Mouse (Mus musculus) neutrophil, adult 5-6 weeks (primary cell): ENCODE results near the gene Btnl1. TPM values are rescaled to one million over a fixed set of nuclear protein-coding genes. Genes with fewer than 3 reads are reported as not detected.

Source experiments
- ATAC-seq: fragments of 151-379, 151-347 bp; 2 replicates; pipeline ENCODE4 v1.8.0; 2017; ENCODE audit warnings: mild to moderate bottlenecking, moderate TSS enrichment; ENCODE audit not compliant: insufficient number of reproducible peaks, poor library complexity, low FRiP score, severe bottlenecking; ENCODE audit errors: extremely low read depth
- total RNA-seq: library from RNA; stranded (forward); fragments of 200-1000 nt; gene quantifications from 2 replicates; pipeline ENCODE4 v1.2.3, GENCODE M21; 2017

Btnl1 gene
- total RNA-seq: 0.93 TPM in 1 of 2 replicates, not detected in the other

DNA sequence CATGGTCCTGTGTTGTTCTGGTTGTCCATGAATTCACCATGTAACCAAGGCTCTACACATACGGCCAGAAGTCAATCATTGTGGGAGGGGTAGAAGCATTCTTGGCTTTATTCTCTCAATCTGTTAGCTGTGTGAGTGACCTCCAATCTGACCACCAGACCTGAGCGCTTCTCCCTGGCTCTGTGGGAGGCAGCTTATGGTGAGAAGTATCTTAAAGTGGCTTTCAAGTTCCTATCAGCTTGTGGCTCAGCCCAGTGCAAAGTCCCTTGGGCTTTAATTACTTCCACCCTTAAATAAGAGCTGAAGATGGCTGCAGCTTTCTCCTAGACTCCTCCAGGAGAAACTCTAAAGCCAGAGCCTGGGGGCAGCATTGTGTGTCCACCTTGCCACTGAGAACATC lies at the start of gene Btnl1:
Btnl1 (plus strand) TSS at position 286 of the 400 bp plus-strand sequence.
- ATAC-seq: no peak

DNA sequence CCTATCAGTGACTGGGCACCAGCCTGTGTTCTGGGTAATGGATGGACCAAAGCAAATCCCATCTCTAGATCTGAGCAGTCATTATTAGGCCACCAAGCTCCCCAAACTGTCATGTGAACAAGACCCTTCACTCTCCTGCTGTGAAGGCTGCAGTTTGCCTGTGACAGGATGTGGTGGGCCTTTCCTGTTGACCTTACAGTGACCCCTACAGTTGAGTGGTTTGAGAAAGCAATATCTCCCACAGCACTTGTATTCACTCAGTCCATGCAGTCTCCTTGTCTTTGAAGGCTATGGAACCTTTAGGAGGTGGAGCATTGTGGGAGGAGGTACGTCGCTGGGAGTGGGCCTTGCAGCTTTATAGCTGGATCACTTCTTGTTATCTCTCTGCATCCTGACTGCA lies 47.1 kb upstream of the Btnl1 start:
- peak; percentile 55 for ATAC-seq

DNA sequence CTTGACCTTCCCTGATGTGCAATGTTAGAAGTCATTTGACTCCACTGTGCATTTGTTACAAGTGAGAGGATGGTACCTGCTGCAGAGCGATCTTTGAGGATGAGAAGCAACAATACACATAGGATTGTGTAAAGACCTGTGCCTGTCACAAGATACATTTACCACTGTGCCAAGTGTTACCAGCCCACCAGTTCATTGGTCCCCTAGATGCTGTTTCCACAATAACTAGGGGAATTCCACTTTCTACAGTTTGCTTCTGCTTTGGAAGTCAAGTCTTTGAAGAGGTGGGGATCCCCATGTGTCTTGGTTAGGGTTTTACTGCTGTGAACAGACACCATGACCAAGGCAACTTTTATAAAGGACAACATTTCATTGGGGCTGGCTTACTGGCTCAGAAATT lies 45.7 kb upstream of the Btnl1 start:
- no peak for ATAC-seq

DNA sequence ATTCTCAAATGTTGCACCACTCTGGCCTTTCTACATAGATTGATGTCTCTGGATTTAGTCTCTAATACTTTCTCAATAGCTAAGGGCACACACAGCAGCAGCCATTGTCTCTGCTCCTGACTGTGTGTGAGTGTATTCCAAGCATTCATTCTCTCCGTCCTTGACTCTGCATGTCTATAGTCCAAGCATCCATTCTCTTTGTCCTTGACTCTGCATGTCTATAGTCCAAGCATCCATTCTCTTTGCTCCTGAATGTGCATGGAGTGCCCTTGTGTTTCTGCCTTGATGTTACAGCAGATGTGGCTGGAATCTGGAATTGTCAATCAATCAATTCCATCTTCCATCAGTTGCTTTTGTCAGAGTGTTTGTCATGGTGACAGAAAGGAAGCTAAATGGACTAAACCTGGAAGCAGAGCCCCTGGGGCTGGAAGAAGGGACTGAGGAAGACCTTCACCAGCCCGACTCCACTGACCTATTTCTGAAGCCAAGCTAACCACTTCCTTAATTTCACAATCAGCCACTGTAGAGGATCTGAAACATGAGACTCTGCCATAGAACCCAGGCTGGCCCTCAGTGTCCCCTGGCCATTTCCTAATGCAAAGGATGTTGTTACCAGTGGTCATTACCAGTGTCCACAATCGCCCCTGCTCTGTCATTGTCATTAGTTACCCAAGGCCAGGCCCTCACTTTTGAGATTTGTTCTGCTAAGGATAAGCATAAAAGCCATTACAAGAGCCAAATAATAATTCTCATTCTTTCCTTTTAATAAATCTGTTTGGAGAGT lies 36.1 kb upstream of the Btnl1 start:
- ATAC-seq: peak; percentile 65

DNA sequence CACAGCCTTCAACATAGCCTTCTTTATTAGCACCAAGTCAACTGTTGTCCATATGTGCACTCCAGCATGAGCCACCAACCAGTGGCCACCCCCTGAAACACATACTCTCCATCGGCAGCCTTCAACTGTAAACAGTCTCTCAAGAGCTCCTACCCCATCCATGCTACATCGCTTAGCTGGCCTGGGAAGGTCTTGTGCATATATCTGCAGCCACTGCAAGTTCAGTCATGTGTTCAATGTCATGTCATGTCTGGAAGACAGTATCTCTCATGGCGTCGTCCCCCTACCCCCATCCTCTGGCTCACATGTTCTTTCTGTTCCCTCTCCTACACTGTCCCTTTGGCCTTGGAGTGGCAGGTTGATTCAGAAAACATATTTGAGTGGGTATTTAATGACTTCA lies 32.0 kb upstream of the Btnl1 start:
- ATAC-seq: no peak

DNA sequence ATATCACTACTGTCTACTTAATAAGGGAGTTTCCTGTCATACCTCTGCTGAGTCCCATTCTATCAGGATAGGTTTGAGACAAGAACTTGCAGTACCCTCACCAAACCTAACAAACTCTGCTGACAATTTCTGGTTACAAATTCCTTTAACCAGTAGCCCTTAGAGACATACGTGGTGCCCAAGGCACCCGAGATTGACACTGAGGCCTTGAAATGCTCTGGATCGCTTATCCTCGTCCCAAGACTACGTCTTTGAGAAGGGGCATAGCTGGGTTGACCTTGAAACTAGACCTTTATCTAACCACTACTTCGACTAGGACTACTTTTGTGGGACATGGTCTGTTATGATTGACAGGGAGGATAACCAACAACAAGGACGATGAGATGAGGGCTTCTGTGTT lies 31.4 kb upstream of the Btnl1 start:
- no peak for ATAC-seq

DNA sequence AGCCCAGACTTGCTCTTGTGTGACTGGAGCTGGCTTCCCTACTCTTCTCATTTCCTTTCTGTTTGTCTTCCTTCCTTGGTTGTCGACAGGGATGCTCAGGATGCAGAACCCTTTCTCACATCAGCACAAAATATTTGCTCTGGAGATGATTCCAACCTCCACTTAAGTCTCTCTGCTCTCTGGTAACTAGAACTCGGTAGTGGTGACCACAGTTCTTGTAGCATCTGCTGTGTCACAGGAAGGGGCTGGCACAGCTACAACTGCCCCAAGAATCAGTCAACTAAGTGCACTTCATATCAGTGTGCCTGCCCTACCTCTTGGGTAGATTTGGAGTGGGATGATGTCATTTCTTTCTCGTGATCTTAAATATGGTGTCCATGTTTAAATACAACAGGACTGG lies 30.9 kb upstream of the Btnl1 start:
- ATAC-seq: no peak

DNA sequence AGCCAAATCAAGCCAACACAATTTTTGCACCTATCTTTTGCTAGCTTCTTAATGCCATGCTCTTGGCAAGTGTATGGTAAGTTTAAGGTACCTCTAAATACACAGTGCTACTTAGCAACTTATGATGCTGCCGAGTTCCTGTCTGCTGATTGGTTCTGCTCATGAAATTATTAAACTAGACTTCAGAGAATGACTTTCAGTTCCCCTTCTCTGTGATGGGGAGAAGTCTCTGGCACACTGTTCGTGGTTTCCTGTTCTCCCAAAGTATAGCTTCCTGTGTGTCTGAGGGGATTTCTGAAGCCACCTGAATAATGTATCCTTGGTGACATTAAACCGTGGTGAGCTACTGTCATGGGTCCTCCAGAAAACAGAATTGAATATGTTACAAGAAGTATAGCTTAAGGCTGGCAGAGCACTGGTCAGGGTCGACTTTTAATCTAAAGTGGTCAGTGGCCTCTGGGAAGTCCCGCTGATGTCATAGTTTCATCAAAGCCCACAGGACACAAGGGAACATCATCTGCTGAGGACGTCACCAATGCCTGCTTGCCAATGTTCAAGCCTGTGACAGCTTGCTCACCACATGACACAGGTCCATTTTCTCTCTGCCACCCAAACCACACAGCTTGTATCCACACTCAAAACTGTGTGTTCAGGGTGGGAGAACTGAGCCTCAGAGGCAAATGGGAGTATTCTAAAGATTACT lies 29.2 kb upstream of the Btnl1 start:
- peak; percentile 86 for ATAC-seq

DNA sequence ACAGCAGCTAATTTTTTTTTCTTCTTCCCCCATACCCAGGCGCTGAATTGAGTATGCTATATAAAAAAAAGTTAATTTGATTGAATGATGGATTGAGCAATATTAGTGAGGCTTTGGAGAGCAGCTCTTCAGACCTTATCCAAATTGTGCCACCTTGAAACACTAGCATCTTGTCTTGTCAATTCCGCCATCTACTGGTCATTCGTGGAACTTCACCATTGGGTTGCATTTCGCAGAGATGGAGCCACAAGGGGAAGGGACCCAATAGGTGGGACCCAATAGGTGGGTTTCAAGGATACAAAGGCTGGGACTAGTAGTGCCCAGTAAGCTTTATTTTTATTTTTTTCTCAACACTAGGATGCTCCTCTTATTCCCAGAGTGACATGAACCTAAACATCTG lies 27.5 kb upstream of the Btnl1 start:
- peak; percentile 62 for ATAC-seq

DNA sequence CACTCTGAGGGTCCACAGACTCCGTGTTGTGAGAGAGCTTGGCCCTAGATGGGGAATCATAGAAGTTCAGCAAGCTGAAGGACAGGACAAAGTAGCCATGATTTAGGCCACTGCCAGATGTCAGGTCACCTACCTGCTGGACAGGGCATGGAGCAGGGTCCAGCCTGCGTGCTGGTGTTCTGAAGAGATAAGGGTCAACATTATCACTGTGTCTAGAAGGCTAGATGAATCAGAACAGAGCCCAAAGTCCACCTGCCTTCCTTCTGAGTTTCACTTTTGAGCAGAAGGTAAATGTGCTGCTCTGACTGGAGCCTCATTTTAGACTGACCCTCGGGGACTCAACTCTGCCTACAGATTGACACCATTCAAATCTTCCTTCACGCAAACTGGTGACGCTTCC lies 22.4 kb upstream of the Btnl1 start, which contains the start of gene Btnl2:
Btnl2 (plus strand) TSS at position 284 of the 400 bp plus-strand sequence.
- 0 out of 2 replicates have a peak, but pooled peaks have one; percentile 8 for ATAC-seq

DNA sequence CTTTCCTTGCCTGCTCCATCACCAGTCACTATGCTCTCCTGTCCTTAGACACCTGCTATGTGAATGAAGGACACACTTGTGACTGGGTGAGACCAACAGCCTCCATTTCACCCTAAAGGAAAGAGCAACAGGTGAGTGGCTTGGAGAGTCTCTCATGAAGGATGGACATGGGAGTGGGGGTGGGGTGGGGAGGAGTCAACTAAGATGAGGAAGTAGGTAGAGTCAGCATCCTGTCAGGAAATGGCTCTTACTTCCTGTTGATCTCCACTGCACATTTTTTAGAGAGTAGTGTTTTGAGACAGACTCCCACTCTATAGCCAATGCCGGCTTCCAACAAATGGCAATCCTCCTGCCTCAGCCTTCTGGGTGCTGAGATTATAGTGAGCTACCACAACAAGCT lies 22.0 kb upstream of the Btnl1 start:
- peak; percentile 94 for ATAC-seq

DNA sequence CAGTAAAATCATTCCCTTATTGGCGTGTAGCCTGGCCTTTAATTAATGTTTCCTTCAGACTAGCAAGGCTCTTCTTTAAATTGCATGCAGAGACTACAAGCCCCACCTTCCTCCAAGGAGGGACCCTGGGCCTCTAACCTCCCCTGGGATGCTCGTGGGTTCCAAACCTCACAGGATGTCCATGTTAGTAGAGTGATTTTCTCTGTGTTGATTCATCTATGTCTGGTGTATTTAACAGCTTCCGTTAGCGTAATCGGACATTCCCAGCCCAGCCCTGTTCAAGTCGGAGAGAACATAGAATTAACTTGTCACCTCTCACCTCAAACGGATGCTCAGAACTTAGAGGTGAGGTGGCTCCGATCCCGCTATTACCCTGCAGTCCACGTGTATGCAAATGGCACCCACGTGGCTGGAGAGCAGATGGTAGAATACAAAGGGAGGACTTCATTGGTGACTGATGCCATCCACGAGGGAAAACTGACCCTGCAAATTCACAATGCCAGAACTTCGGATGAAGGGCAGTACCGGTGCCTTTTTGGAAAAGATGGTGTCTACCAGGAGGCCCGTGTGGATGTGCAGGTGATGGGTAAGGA lies 13.9 kb upstream of the Btnl1 start:
- ATAC-seq: 0 out of 2 replicates have a peak, but pooled peaks have one; percentile 20

DNA sequence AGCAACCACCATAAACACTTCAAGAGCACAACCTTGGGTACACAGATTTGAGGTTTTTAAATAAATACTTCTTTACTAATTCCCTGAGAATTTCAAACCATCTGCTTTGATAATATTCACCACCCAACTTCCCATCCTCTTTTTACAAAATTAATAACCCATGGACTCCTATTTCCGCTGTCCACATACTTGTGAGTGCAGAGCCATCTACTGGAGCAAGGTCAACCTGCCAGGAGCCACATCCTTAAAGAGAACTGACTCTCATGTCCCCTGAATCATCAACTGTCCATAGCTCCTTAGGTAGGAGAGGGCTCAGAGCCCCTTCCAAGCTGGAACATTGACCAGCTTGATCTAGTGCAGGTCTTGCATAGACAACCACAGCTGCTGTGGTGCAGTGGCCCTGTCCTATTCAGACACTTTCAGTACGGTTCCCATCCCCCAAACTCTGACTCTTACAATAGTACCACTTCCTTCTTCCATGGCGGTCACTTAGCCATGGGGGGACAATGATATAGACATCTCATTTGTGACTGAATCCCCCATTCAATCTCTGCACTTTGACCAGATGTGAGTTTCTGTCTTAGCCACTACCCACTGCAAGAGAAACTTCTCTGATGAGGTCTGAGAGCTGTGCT lies 13.1 kb upstream of the Btnl1 start:
- ATAC-seq: no peak

DNA sequence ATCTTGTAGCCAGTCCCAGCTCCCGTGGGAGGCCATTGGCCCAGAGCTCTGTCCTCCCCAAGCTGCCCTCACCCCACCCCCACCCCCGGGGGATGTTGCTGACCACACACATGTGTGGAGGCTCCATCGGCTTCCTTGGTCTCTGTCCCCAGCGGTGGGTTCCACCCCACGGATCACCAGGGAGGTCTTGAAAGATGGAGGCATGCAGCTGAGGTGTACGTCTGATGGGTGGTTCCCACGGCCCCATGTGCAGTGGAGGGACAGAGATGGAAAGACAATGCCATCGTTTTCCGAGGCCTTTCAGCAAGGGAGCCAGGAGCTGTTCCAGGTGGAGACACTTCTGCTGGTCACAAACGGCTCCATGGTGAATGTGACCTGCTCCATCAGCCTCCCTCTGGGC lies 11.9 kb upstream of the Btnl1 start:
- no peak for ATAC-seq

DNA sequence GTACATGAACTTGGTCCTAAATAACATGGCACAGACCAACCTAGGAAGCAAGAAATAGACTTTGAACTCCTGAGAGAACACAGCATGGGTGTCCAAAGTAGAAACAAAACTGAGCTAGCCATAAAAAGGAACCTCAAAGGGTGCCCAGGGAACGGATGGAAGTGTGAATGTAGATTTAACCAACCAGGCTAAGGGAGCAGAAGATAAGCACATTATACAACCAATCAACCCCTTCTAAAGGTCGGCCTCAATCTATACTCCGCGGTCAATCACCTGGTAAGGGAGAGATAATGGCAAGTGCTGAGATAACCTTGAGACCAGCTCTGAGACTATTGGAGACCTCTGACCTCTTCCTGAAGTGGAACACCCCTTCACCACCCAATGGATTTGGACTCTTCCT lies 6.4 kb upstream of the Btnl1 start:
- no peak for ATAC-seq

DNA sequence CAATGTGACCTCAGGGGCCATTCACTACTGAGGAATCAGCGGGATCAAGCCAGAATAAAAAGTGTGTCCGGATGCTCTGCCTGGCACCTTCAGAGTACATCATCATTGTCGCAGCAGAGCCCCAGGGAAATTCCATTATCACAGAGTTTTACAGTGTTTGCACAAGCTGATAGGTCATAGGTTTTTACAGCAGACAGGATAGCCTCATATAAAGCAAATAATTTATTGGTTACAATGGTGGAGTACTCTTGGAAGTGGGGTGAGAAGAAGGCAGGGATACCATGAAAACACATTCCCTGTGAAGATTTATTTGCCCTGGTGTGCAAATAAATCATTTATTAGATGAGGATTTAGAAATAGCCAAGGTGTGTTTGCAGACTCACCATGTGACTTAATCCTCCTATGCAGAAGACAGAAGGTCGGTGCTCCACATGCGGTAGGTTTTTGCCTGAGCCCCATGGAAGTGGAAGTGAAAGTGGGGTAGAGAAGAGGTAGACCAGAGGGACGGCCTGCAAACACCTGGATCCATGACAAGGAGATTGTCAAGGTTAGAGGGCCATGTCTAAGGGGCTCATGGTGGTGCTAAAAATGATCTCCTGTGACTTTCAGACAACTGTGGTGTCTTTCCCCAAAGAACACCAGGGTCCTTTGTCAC lies 3.8 kb upstream of the Btnl1 start:
- ATAC-seq: no peak

DNA sequence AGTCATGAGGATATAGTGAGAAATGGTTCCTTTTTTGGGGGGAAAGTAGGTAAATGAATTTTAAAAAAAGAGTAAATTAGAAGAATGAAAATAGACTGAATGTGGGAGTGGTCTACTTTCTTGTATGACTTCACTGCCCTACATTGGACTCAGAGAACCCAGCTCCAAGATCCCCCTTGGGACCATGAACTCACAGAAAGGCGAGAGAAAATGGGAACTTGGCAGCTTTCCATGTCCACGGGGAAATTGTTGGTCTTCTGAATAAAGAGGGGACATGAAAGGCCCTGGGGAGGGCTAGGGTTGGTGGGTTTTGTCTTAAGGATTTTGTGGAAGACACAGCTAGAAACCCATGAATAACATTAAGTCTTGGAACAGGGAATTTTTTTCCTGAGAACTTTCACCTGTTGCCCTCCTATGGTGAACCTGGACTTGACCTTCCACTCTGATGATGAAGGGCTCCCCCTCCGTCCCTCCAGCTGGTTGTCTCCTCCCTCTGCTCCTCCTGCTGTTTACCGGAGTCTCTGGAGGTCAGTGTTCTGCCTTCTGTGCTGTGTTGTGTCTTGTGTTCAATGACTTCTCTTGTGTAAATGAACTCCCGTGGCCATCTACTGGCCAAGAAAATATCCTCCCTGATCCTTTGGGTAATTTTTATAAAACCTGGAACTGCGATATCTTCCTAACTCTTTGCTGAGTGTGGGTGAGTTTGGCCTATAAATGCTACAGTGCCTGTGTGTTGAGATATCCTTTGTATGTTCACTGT lies 698 bp downstream of the Btnl1 start:
- no peak for ATAC-seq

DNA sequence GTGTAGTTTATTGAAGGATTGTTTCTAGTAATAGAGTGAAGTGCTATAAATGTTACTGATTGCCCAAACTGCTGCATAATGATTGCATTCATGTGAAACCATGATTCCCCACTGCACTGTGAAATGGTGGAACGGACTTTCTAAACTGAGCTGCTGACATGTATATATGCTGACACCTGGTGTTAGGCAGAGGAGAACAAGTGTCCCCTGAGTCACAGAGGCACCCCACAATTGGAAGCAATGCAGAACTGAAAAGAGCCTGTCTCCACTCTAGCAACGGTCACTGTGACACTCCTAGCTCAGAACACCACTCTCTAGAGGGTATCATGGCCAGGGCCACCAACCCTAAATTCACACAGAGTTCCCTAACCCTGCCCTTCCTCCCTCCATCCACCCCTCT lies 1.8 kb downstream of the Btnl1 start:
- ATAC-seq: peak; percentile 57
